28 mouse cellular contexts compared by ENCODE assay signal in the genomic region with DNA sequence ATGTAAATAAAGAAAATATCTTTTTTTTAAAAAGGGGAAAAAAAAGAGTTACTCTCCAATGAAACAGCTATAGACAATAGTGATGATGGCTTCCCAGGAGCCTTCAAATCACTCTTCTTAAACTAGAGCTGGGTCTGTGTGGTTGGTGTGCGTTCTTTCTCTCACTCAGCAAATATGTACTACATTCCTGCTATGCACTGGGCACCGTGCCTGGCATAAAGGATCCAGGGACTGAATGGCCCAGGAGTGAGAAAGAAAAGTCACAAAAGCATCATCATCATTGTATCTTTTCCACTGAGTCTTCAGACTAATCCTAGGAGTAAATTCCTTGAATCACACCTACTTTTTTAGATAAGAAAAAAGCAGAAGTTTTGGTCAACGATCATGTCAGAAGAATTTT.
DNase-seq lines count a peak whose midpoint lies in the region; ATAC-seq lines count a peak whose summit lies in the region.
"Had no signal": no experiment of that assay in that cellular context is flagged by ENCODE, and none has a peak within 500 bp of the region (broad histone marks: within the 10 kb centered on the region; RNA-seq: fewer than 3 reads in every experiment).

No protein-coding gene starts in this region.

- no peak for ATAC-seq in heart, embryonic 12.5 days (ENCODE audit: insufficient number of reproducible peaks, low FRiP score)
- no peak for ATAC-seq in heart, embryonic 11.5 days (replicated peaks; ENCODE audit: insufficient number of reproducible peaks, low FRiP score, low TSS enrichment)
- ATAC-seq: CD4-positive, CD25-positive, alpha-beta regulatory T cell, adult 4 months; forebrain, embryonic 14.5 days; forebrain, embryonic 16.5 days had no signal

- 0 out of 2 replicates have a peak, but pooled peaks cover 8% of the 10 kb centered on the region for H3K4me1 ChIP-seq in heart, embryonic 12.5 days (replicated peaks)
- H3K4me1 ChIP-seq in heart, embryonic 11.5 days (ENCODE audit: control insufficient read depth, insufficient read depth, low read length): no peaks in the 10 kb centered on the region
- H3K4me1 ChIP-seq: forebrain, embryonic 10.5 days; forebrain, embryonic 12.5 days had no signal

- no peak overlapping the region for H3K9ac ChIP-seq in heart, embryonic 12.5 days
- no peak overlapping the region for H3K9ac ChIP-seq in heart, embryonic 11.5 days (ENCODE audit: low read depth, low read length)
- H3K9ac ChIP-seq: embryonic facial prominence, embryonic 13.5 days; embryonic facial prominence, embryonic 15.5 days; forebrain, embryonic 12.5 days had no signal

- WGBS in heart, embryonic 12.5 days: 79% methylated on average over 3 of the region's 3 CpGs
- WGBS in heart, embryonic 11.5 days (ENCODE audit: insufficient replicate concordance): 84% methylated on average over 3 of the region's 3 CpGs

- H3K9me3 ChIP-seq in heart, embryonic 12.5 days (replicated peaks): no peaks in the 10 kb centered on the region
- no peaks in the 10 kb centered on the region for H3K9me3 ChIP-seq in heart, embryonic 11.5 days (replicated peaks; ENCODE audit: control insufficient read depth, low read length)
- H3K9me3 ChIP-seq: embryonic facial prominence, embryonic 13.5 days; embryonic facial prominence, embryonic 15.5 days; forebrain, embryonic 10.5 days; forebrain, embryonic 12.5 days; G1E had no signal

- H3K36me3 ChIP-seq in heart, embryonic 12.5 days: no peaks in the 10 kb centered on the region
- no peaks in the 10 kb centered on the region for H3K36me3 ChIP-seq in heart, embryonic 11.5 days (ENCODE audit: control insufficient read depth, insufficient read depth, low read length)
- H3K36me3 ChIP-seq: embryonic facial prominence, embryonic 13.5 days; embryonic facial prominence, embryonic 15.5 days; forebrain, embryonic 10.5 days; forebrain, embryonic 12.5 days; G1E had no signal

- no peak overlapping the region for H3K27ac ChIP-seq in heart, embryonic 12.5 days (ENCODE audit: poor library complexity, severe bottlenecking)
- H3K27ac ChIP-seq in heart, embryonic 11.5 days (ENCODE audit: low read depth, low read length): no peak overlapping the region
- H3K27ac ChIP-seq: embryonic facial prominence, embryonic 13.5 days; embryonic facial prominence, embryonic 15.5 days; forebrain, embryonic 10.5 days; forebrain, embryonic 12.5 days had no signal

- DNase-seq in heart, adult 11 months: peak; percentile 37
- DNase-seq in heart, postnatal 4 days: peak; percentile 22
- DNase-seq in 3134 (ENCODE audit: extremely low read depth, insufficient read length, low spot score): peak; percentile 41
- peak; percentile 79 for DNase-seq in Muller cell, postnatal 12 days (ENCODE audit: inconsistent ontology term)
- DNase-seq in yolk sac, embryonic 10.5 days (ENCODE audit: low spot score): no peak
- DNase-seq: adrenal gland, adult 2 months; adrenal gland, postnatal 10 days; adrenal gland, postnatal 25 days; B cell, adult 2 months; cerebellum, adult 11 months; cerebellum, adult 18-20 months; cerebellum, adult 8-10 months; cerebellum, adult 9-11 months; cerebellum, postnatal 14 days; cerebellum, postnatal 36 days; embryo, embryonic 11 days had no signal

- no peaks in the 10 kb centered on the region for H3K27me3 ChIP-seq in heart, embryonic 12.5 days (replicated peaks)
- no peaks in the 10 kb centered on the region for H3K27me3 ChIP-seq in heart, embryonic 11.5 days (ENCODE audit: control insufficient read depth, insufficient read depth, low read length)
- H3K27me3 ChIP-seq: CH12.LX; embryonic facial prominence, embryonic 13.5 days; embryonic facial prominence, embryonic 15.5 days; forebrain, embryonic 12.5 days had no signal

- H3K4me2 ChIP-seq in heart, embryonic 12.5 days: no peak overlapping the region
- H3K4me2 ChIP-seq in heart, embryonic 11.5 days: no peak overlapping the region
- H3K4me2 ChIP-seq: embryonic facial prominence, embryonic 13.5 days; embryonic facial prominence, embryonic 15.5 days; forebrain, embryonic 12.5 days had no signal

- no peak overlapping the region for H3K4me3 ChIP-seq in heart, embryonic 12.5 days
- H3K4me3 ChIP-seq in heart, embryonic 11.5 days (ENCODE audit: low read depth, low read length): no peak overlapping the region
- H3K4me3 ChIP-seq: embryonic facial prominence, embryonic 13.5 days; embryonic facial prominence, embryonic 15.5 days; erythroblast, embryonic 14.5 days; forebrain, embryonic 10.5 days; forebrain, embryonic 12.5 days had no signal
